Mouse (Mus musculus) C2C12 (cell line): Measurements from ENCODE around the gene Galnt7.

Experiments used
- CEBPB ChIP-seq: IDR thresholded peaks from one replicate; pipeline ENCODE4 v1.6.1; 2011; ENCODE audit warnings: low read depth, mild to moderate bottlenecking, control low read depth, moderate library complexity
- CTCF ChIP-seq: IDR thresholded peaks from one replicate; pipeline ENCODE4 v1.5.1; 2011; ENCODE audit not compliant: control insufficient read depth, insufficient read depth, insufficient read length
- USF1 ChIP-seq: IDR thresholded peaks from one replicate; pipeline ENCODE4 v1.6.1; 2011; ENCODE audit warnings: low read depth, mild to moderate bottlenecking, control low read depth, moderate library complexity

DNA sequence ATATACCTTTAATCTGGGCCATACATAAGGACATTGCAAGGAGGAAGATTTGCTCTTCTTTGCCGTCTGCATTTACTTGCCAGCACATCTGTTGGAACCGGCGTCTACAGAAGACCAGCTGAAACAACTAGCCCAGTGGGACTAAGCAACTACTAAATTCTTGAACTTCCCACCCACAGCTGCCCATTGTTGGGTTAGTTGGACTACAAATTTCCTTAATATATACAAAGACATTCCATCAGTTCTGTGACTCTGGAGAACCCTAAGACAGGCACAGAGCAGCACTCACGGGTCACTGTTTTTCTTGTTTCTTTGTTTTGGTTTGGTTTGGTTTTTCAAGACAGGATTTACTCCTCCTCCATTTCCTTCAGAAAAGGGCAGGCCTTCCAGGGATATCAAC is 172.2 kb downstream of the Galnt7 start:
- TF ChIP-seq CTCF (no peak), USF1 (no peak), CEBPB (no peak)
